Mouse (Mus musculus) liver, embryonic 14.5 days (tissue): ENCODE results near the gene a.
"Not testable (repeated sequence)": the region's sequence is repeated elsewhere in the genome, so short reads cannot be mapped to it uniquely, and the experiment has no call there.

Source experiments
- CTCF ChIP-seq: IDR thresholded peaks from 2 replicates; pipeline ENCODE4 v1.5.1; 2016; ENCODE audit warnings: antibody characterized with exemption, low read depth, control low read depth
- EP300 ChIP-seq: IDR thresholded peaks from 2 replicates; pipeline ENCODE4 v1.6.1; 2016; ENCODE audit warnings: antibody characterized with exemption, low read depth

DNA sequence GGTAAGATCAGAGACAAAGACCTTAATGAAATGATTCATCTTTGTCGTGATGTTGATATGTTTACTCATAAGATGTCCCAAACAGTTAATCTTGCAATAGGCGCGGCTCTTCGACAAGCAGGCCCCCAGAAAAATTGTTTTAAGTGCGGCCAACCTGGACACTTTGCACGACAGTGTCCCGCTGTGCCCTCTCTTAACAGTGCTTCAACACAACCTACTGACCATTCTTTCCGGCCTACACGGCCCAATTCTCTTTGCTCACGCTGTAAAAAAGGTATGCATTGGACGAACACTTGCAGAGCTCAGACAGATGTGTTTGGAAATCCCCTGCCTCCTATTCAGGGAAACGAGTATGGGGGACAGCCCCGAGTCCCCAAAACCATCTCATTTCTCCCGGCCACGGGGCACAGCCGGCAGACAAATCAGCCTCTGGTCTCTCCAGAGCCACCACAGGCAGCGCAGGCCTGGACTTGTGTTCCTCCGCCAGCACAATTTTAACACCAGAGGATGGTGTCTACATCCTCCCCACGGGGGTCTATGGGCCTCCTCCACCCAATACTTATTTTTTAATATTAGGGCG, 229.1 kb downstream of the a start:
- TF ChIP-seq CTCF, EP300: not testable (repeated sequence)
